Mouse (Mus musculus): ENCODE data around the gene Enox1. TPM values are rescaled to one million over a fixed set of nuclear protein-coding genes. Genes with fewer than 3 reads are reported as not detected.

Enox1 gene
- polyA plus RNA-seq, 2 experiments, result 13.5 to 15.6 TPM

DNA sequence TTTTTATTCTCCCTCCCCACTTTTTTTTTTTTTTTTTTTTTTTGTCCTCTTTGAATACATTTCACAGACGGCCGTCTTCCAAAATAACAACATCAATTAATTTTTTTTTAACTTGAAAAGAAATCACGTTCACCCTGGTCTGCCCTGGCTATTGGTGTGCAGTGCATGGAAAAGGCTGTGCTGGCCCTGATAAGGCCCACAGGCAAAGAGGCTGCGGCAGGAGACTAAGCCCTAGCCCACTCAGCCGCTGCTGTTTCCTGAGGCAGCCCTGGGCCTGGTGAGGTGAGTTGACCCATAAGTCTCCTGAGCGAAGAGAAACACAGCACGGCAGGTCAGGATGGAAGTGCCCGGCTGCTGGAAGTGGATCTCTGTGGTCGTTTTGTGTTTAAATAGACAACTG, 349.8 kb downstream of the Enox1 start:
- no peak overlapping the region for H3K27ac ChIP-seq (replicated peaks; ENCODE audit: low read depth, low read length)
- H3K36me3 ChIP-seq (ENCODE audit: control insufficient read depth, insufficient read depth, low read length), result no peaks in the 10 kb centered on the region
- TF ChIP-seq POLR2A (IDR thresholded peaks at IDR 0.05; ENCODE audit: borderline replicate concordance, extremely low read depth, insufficient read depth, insufficient read length), result no peak
- no peak overlapping the region for H3K4me2 ChIP-seq (replicated peaks; ENCODE audit: low read depth, low read length, severe bottlenecking)
- WGBS, result 69% methylated on average over 9 of the region's 9 CpGs
- no peak overlapping the region for H3K4me3 ChIP-seq (replicated peaks; ENCODE audit: low read length)
- H3K9me3 ChIP-seq (ENCODE audit: control insufficient read depth, low read length), result no peaks in the 10 kb centered on the region
- no peaks in the 10 kb centered on the region for H3K4me1 ChIP-seq (ENCODE audit: control insufficient read depth, insufficient read depth, low read length)
- no peaks in the 10 kb centered on the region for H3K27me3 ChIP-seq (ENCODE audit: control insufficient read depth, insufficient read depth, low read length)
- DNase-seq (ENCODE audit: low spot score) (no peak), ATAC-seq (ENCODE audit: low FRiP score, low read depth) (no peak)
- no peak overlapping the region for H3K9ac ChIP-seq (ENCODE audit: low read depth, low read length, severe bottlenecking)

DNA sequence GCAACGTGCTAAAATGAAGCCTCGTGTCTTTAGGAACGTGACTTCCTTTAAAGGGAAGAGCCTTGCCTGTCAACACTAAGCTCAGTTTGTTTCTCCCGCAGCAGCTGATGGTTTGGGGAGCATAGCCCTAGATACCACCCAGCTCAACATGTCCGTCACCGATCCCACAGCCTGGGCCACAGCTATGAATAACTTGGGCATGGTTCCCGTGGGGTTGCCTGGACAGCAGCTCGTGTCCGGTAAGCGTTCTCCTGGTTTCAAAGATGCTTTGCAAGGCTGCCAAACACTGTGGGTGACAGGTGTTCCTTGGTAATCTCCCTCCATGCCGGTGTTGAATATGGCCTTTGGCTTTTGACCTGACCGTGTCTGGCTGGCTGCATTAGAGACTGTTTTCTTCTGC, 351.5 kb downstream of the Enox1 start:
- no peak overlapping the region for H3K27ac ChIP-seq (replicated peaks; ENCODE audit: low read depth, low read length)
- H3K36me3 ChIP-seq (ENCODE audit: control insufficient read depth, insufficient read depth, low read length), result no peaks in the 10 kb centered on the region
- WGBS, result 78% methylated on average over 12 of the region's 12 CpGs
- no peaks in the 10 kb centered on the region for H3K4me1 ChIP-seq (ENCODE audit: control insufficient read depth, insufficient read depth, low read length)
- no peaks in the 10 kb centered on the region for H3K27me3 ChIP-seq (ENCODE audit: control insufficient read depth, insufficient read depth, low read length)
- ATAC-seq (ENCODE audit: low FRiP score, low read depth) (no peak), DNase-seq (ENCODE audit: low spot score) (no peak)
- no peak overlapping the region for H3K4me3 ChIP-seq (replicated peaks; ENCODE audit: low read length)
- H3K9me3 ChIP-seq (ENCODE audit: control insufficient read depth, low read length), result no peaks in the 10 kb centered on the region
- TF ChIP-seq POLR2A (IDR thresholded peaks at IDR 0.05; ENCODE audit: borderline replicate concordance, extremely low read depth, insufficient read depth, insufficient read length), result no peak
- no peak overlapping the region for H3K9ac ChIP-seq (ENCODE audit: low read depth, low read length, severe bottlenecking)
- no peak overlapping the region for H3K4me2 ChIP-seq (replicated peaks; ENCODE audit: low read depth, low read length, severe bottlenecking)

GRCm38 (mm10) chr14:77509042-77509441, 352.5 kb downstream of the Enox1 start:
- Histone ChIP-seq H3K9me3 (ENCODE audit: control insufficient read depth, low read length) (no peaks in the 10 kb centered on the region), H3K4me1 (ENCODE audit: control insufficient read depth, insufficient read depth, low read length) (no peaks in the 10 kb centered on the region), H3K36me3 (ENCODE audit: control insufficient read depth, insufficient read depth, low read length) (no peaks in the 10 kb centered on the region), H3K27ac (replicated peaks; ENCODE audit: low read depth, low read length) (no peak overlapping the region), H3K27me3 (ENCODE audit: control insufficient read depth, insufficient read depth, low read length) (no peaks in the 10 kb centered on the region), H3K4me2 (replicated peaks; ENCODE audit: low read depth, low read length, severe bottlenecking) (no peak overlapping the region), H3K4me3 (replicated peaks; ENCODE audit: low read length) (no peak overlapping the region), H3K9ac (ENCODE audit: low read depth, low read length, severe bottlenecking) (no peak overlapping the region)
- WGBS, result 82% methylated on average over 6 of the region's 6 CpGs
- no peak for ATAC-seq (ENCODE audit: low FRiP score, low read depth)
- DNase-seq (ENCODE audit: low spot score), result no peak
- no peak for TF ChIP-seq POLR2A (IDR thresholded peaks at IDR 0.05; ENCODE audit: borderline replicate concordance, extremely low read depth, insufficient read depth, insufficient read length)

- WGBS, result 36% methylated on average over 3 of the region's 3 CpGs
- ATAC-seq (ENCODE audit: low FRiP score, low read depth) (no peak), DNase-seq (ENCODE audit: low spot score) (no peak)
- Histone ChIP-seq H3K4me1 (ENCODE audit: control insufficient read depth, insufficient read depth, low read length) (no peaks in the 10 kb centered on the region), H3K36me3 (ENCODE audit: control insufficient read depth, insufficient read depth, low read length) (no peaks in the 10 kb centered on the region), H3K9ac (ENCODE audit: low read depth, low read length, severe bottlenecking) (no peak overlapping the region), H3K9me3 (ENCODE audit: control insufficient read depth, low read length) (no peaks in the 10 kb centered on the region), H3K27ac (replicated peaks; ENCODE audit: low read depth, low read length) (no peak overlapping the region), H3K4me3 (replicated peaks; ENCODE audit: low read length) (no peak overlapping the region), H3K27me3 (ENCODE audit: control insufficient read depth, insufficient read depth, low read length) (no peaks in the 10 kb centered on the region), H3K4me2 (replicated peaks; ENCODE audit: low read depth, low read length, severe bottlenecking) (no peak overlapping the region)
- no peak for TF ChIP-seq POLR2A (IDR thresholded peaks at IDR 0.05; ENCODE audit: borderline replicate concordance, extremely low read depth, insufficient read depth, insufficient read length)
These were observed 353.4 kb downstream of the Enox1 start for GRCm38 (mm10) chr14:77509924-77510323.

- TF ChIP-seq POLR2A (IDR thresholded peaks at IDR 0.05; ENCODE audit: borderline replicate concordance, extremely low read depth, insufficient read depth, insufficient read length), result no peak
- Histone ChIP-seq H3K27ac (replicated peaks; ENCODE audit: low read depth, low read length) (no peak overlapping the region), H3K4me2 (replicated peaks; ENCODE audit: low read depth, low read length, severe bottlenecking) (no peak overlapping the region), H3K9me3 (ENCODE audit: control insufficient read depth, low read length) (no peaks in the 10 kb centered on the region), H3K4me1 (ENCODE audit: control insufficient read depth, insufficient read depth, low read length) (no peaks in the 10 kb centered on the region), H3K36me3 (ENCODE audit: control insufficient read depth, insufficient read depth, low read length) (no peaks in the 10 kb centered on the region), H3K4me3 (replicated peaks; ENCODE audit: low read length) (no peak overlapping the region), H3K27me3 (ENCODE audit: control insufficient read depth, insufficient read depth, low read length) (no peaks in the 10 kb centered on the region), H3K9ac (ENCODE audit: low read depth, low read length, severe bottlenecking) (no peak overlapping the region)
- ATAC-seq (ENCODE audit: low FRiP score, low read depth) (no peak), DNase-seq (ENCODE audit: low spot score) (no peak)
- WGBS, result 72% methylated on average over 7 of the region's 7 CpGs
These were observed 354.7 kb downstream of the Enox1 start for GRCm38 (mm10) chr14:77511137-77511870.
